Mouse (Mus musculus) limb, embryonic 13.5 days (tissue): ENCODE results near the gene Tnfsfm13. TPM values are rescaled to one million over a fixed set of nuclear protein-coding genes. Genes with fewer than 3 reads are reported as not detected.
"Not testable (repeated sequence)": the region's sequence is repeated elsewhere in the genome, so short reads cannot be mapped to it uniquely, and the experiment has no call there.

Experiments used
- ATAC-seq: fragments of 200-750 bp; cut with Nextera tagmentation; 2 replicates; pipeline ENCODE4 v1.8.0; 2017; ENCODE audit warnings: low read depth, moderate number of reproducible peaks, moderate TSS enrichment; ENCODE audit not compliant: low FRiP score
- H3K27ac ChIP-seq: fragments of 300-500 bp; sonication (generic); 2 replicates; pipeline ENCODE4 v1.5.1; 2015; ENCODE audit warnings: inconsistent platforms, mild to moderate bottlenecking, moderate library complexity
- H3K27me3 ChIP-seq: fragments of 300-500 bp; sonication (generic); 2 replicates; pipeline ENCODE4 v1.6.1; 2015; ENCODE audit warnings: mild to moderate bottlenecking, inconsistent platforms
- H3K36me3 ChIP-seq: fragments of 300-500 bp; sonication (generic); 2 replicates; pipeline ENCODE4 v1.6.1; 2015; ENCODE audit warnings: inconsistent platforms, mild to moderate bottlenecking, moderate library complexity
- H3K4me1 ChIP-seq: fragments of 300-500 bp; sonication (generic); 2 replicates; pipeline ENCODE4 v1.6.1; 2015; ENCODE audit warnings: inconsistent platforms
- H3K4me2 ChIP-seq: fragments of 300-500 bp; sonication (generic); replicated peaks from 2 replicates; pipeline ENCODE4 v1.6.1; 2015; ENCODE audit warnings: inconsistent platforms, mild to moderate bottlenecking, moderate library complexity
- H3K4me3 ChIP-seq: fragments of 300-500 bp; sonication (generic); 2 replicates; pipeline ENCODE4 v1.5.1; 2015; ENCODE audit warnings: moderate library complexity, mild to moderate bottlenecking, inconsistent platforms
- H3K9ac ChIP-seq: fragments of 300-500 bp; sonication (generic); 2 replicates; pipeline ENCODE4 v1.6.1; 2015; ENCODE audit warnings: mild to moderate bottlenecking, inconsistent platforms
- H3K9me3 ChIP-seq: fragments of 300-500 bp; sonication (generic); 2 replicates; pipeline ENCODE4 v1.6.1; 2016; ENCODE audit warnings: inconsistent platforms
- WGBS: fragments of 180-500 bp; shearing (Covaris S2); methylation state at CpG from one replicate; pipeline ENCODE4 v1.1.7; 2015; 5-methylcytosine and 5-hydroxymethylcytosine counted together
- polyA plus RNA-seq: library from polyadenylated mRNA; unstranded; fragments of >200 nt; fragmentation: Nextera tagmentation; extraction: Ambion mirVana; gene quantifications from 2 replicates; pipeline ENCODE4 v1.2.1, GENCODE M21; 2015

Gene Tnfsfm13
- polyA plus RNA-seq = 3.7 and 4.4 TPM in 2 replicates

GRCm38 (mm10) chr11:69695361-69696181 is at the start of gene Tnfsfm13, which contains the start of gene Tnfsf12:
Gene Tnfsfm13 (minus strand): TSS chr11:69696098.
Gene Tnfsf12 (minus strand): TSS chr11:69695849.
- peak; percentile 77 for ATAC-seq

DNA sequence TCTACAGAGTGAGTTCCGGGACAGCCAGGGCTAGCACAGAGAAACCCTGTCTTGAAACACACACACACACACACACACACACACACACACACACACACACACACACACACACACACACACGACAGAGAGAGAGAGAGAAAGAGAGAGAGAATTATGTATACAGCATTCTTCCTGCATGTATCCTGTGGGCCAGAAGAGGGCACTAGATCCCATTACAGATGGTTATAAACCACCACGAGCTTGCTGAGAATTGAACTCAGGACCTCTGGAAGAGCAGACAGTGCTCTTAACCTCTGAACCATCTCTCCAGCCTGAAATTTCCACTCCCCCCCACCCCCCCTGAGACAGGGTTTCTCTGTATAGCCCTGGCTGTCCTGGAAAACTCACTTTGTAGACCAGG is 35.5 kb upstream of the Tnfsfm13 start:
- H3K27me3 ChIP-seq, H3K27ac ChIP-seq, H3K9ac ChIP-seq, H3K4me2 ChIP-seq, H3K4me3 ChIP-seq, ATAC-seq, H3K9me3 ChIP-seq, H3K4me1 ChIP-seq: not testable (repeated sequence)
- H3K36me3 ChIP-seq = peaks cover 36% of the 10 kb centered on the region
- 76% methylated on average over 2 of the region's 3 CpGs for WGBS

More at GRCm38 (mm10) chr11:69695361-69696181, at the start of gene Tnfsfm13, which contains the start of gene Tnfsf12:
- WGBS = under 1% methylated on average over 32 of the region's 41 CpGs
- Histone ChIP-seq H3K4me2 (peak within 1 kb of the TSS; percentile 91), H3K4me1 (peaks cover 15% of the 10 kb centered on the region), H3K4me3 (peak within 1 kb of the TSS; percentile 57), H3K27ac (peak within 1 kb of the TSS; percentile 81), H3K9ac (peak within 1 kb of the TSS; percentile 79), H3K9me3 (no peaks in the 10 kb centered on the region), H3K27me3 (no peaks in the 10 kb centered on the region), H3K36me3 (no peaks in the 10 kb centered on the region)

GRCm38 (mm10) chr11:69729063-69729462 is 33.2 kb upstream of the Tnfsfm13 start:
- Histone ChIP-seq H3K27ac (no peak overlapping the region), H3K4me1 (no peaks in the 10 kb centered on the region), H3K9me3 (no peaks in the 10 kb centered on the region), H3K4me2 (no peak overlapping the region), H3K9ac (no peak overlapping the region), H3K4me3 (no peak overlapping the region), H3K27me3 (no peaks in the 10 kb centered on the region), H3K36me3 (peaks cover 13% of the 10 kb centered on the region)
- no peak for ATAC-seq
- WGBS = 25% methylated on average over 3 of the region's 3 CpGs

- Histone ChIP-seq H3K4me1 (no peaks in the 10 kb centered on the region), H3K27me3 (no peaks in the 10 kb centered on the region), H3K9me3 (no peaks in the 10 kb centered on the region), H3K36me3 (no peaks in the 10 kb centered on the region), H3K4me3 (no peak overlapping the region), H3K9ac (no peak overlapping the region), H3K4me2 (no peak overlapping the region), H3K27ac (no peak overlapping the region)
- ATAC-seq = no peak
- WGBS = 40% methylated on average over 5 of the region's 5 CpGs
Measured at GRCm38 (mm10) chr11:69725951-69726350, 30.1 kb upstream of the Tnfsfm13 start.

GRCm38 (mm10) chr11:69723074-69723473 is 27.2 kb upstream of the Tnfsfm13 start:
- Histone ChIP-seq H3K9me3 (no peaks in the 10 kb centered on the region), H3K4me2 (no peak overlapping the region), H3K9ac (no peak overlapping the region), H3K4me3 (no peak overlapping the region), H3K27ac (no peak overlapping the region), H3K27me3 (no peaks in the 10 kb centered on the region), H3K4me1 (0 out of 2 replicates have a peak, but pooled peaks cover 4% of the 10 kb centered on the region), H3K36me3 (no peaks in the 10 kb centered on the region)
- 43% methylated on average over 2 of the region's 2 CpGs for WGBS
- ATAC-seq = no peak

- H3K9me3 ChIP-seq = no peaks in the 10 kb centered on the region
- H3K27ac ChIP-seq = no peak overlapping the region
- WGBS = 67% methylated on average over 6 of the region's 6 CpGs
- H3K27me3 ChIP-seq = no peaks in the 10 kb centered on the region
- ATAC-seq = no peak
- H3K4me3 ChIP-seq = no peak overlapping the region
- peaks cover 9% of the 10 kb centered on the region for H3K4me1 ChIP-seq
- H3K4me2 ChIP-seq = no peak overlapping the region
- H3K36me3 ChIP-seq = no peaks in the 10 kb centered on the region
- no peak overlapping the region for H3K9ac ChIP-seq
Measured at GRCm38 (mm10) chr11:69720852-69721251, 25.0 kb upstream of the Tnfsfm13 start.

- Histone ChIP-seq H3K27ac (no peak overlapping the region), H3K27me3 (no peaks in the 10 kb centered on the region), H3K4me2 (no peak overlapping the region), H3K36me3 (no peaks in the 10 kb centered on the region), H3K9me3 (no peaks in the 10 kb centered on the region), H3K4me1 (peaks cover 17% of the 10 kb centered on the region), H3K4me3 (no peak overlapping the region), H3K9ac (no peak overlapping the region)
- no peak for ATAC-seq
- WGBS = 74% methylated on average over 6 of the region's 6 CpGs
Measured at GRCm38 (mm10) chr11:69719423-69719822, 23.5 kb upstream of the Tnfsfm13 start.

DNA sequence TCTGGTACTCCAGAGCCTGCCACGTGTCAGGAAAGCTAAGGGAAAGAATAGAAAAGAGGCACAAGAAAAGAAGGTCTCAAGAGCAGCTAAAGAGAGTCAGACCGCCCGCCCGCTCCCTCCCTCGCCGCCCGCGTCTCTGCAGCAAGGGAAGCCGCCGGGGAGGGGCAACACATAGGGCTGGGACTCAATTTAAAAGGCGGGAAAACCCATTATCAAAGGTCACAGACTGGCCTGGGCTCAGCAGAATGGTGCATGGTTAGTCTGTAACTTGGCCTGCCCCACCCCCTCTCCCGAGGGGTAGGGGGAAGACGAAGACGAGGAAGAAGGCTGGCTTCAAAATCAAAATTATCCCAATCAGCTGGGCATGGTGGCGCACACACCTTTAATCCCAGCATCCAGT is 22.8 kb upstream of the Tnfsfm13 start:
- no peak for ATAC-seq
- no peak overlapping the region for H3K4me2 ChIP-seq

DNA sequence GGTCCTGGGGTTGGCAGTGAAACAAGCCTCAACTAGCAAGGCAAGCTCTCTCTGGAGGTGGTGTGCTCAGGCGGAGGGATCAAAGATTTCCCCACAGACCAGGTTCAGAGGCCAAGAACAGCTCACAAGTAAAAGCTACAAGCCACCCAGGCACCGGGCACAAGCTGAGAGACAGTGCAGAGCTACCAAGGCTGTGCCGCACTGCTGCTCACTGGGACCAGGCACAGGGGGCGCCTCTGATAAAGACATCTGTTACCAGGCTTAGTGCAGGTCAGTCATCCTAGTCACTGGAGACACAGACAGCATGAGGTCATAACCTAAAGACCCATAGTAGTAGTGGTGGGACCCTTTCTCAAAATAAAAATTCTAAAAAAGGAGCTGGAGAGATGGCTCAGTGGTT is 21.1 kb upstream of the Tnfsfm13 start:
- peaks cover 17% of the 10 kb centered on the region for H3K4me1 ChIP-seq
- no peaks in the 10 kb centered on the region for H3K36me3 ChIP-seq
- H3K27ac ChIP-seq = no peak overlapping the region
- no peaks in the 10 kb centered on the region for H3K9me3 ChIP-seq
- no peak overlapping the region for H3K4me3 ChIP-seq
- H3K9ac ChIP-seq = no peak overlapping the region
- ATAC-seq = no peak
- no peaks in the 10 kb centered on the region for H3K27me3 ChIP-seq
- H3K4me2 ChIP-seq = no peak overlapping the region
- WGBS = 77% methylated on average over 4 of the region's 4 CpGs

More for the DNA sequence above, 22.8 kb upstream of the Tnfsfm13 start:
- no peaks in the 10 kb centered on the region for H3K9me3 ChIP-seq
- 30% methylated on average over 15 of the region's 15 CpGs for WGBS
- H3K36me3 ChIP-seq = no peaks in the 10 kb centered on the region
- H3K9ac ChIP-seq = no peak overlapping the region
- no peak overlapping the region for H3K27ac ChIP-seq
- H3K27me3 ChIP-seq = no peaks in the 10 kb centered on the region
- H3K4me3 ChIP-seq = no peak overlapping the region
- H3K4me1 ChIP-seq = peaks cover 17% of the 10 kb centered on the region

DNA sequence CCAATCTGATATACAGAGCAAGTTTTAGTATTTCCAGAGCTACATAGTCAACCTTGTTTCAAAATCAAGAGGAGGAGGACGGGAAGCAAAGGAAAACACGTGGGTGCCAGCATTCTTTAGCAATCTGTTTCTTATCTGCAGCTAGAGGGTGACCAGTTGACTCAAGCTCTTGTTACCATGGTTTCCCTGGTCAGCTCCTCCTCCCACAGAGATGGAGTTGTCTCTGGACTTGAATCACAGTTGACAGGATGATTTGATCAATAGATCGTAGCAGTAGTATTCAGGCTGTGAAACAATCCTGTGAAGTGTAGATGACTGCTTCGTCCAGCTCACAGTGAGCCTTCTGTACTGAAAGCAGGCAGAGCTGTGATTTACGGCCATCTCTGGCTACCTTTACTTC is 20.0 kb upstream of the Tnfsfm13 start:
- H3K9me3 ChIP-seq = no peaks in the 10 kb centered on the region
- H3K36me3 ChIP-seq = no peaks in the 10 kb centered on the region
- peak overlapping the region; percentile 39; the same call in 1 of the 2 replicates for H3K27ac ChIP-seq
- 14% methylated on average over 5 of the region's 5 CpGs for WGBS
- peaks cover 17% of the 10 kb centered on the region for H3K4me1 ChIP-seq
- H3K27me3 ChIP-seq = no peaks in the 10 kb centered on the region
- no peak for ATAC-seq
- peak overlapping the region; percentile 4; the same call in 1 of the 2 replicates for H3K4me2 ChIP-seq
- no peak overlapping the region for H3K9ac ChIP-seq
- no peak overlapping the region for H3K4me3 ChIP-seq

DNA sequence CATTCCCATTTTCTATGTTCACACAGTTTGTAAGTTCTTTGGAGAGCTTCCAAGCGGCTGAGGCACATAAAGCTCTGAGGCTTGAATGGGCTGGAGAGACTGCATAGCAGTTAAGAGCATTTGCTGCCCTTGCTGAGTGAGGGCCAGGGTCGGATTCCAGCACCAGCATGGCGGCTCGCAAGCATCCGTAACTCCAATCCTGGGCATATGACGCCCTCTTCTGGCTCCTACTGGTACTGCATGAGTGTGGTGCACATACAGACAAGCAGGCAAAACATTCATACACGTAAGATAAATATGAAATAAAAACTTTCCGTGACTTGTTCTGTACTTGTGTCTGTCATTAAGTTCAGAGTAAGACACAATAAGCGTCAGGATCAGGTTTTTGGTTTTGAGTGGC is 19.6 kb upstream of the Tnfsfm13 start:
- Histone ChIP-seq H3K4me3 (no peak overlapping the region), H3K4me1 (peaks cover 17% of the 10 kb centered on the region), H3K27ac (peak overlapping the region; percentile 39), H3K9me3 (no peaks in the 10 kb centered on the region), H3K9ac (no peak overlapping the region), H3K4me2 (peak overlapping the region; percentile 4; the same call in 1 of the 2 replicates), H3K27me3 (no peaks in the 10 kb centered on the region), H3K36me3 (no peaks in the 10 kb centered on the region)
- ATAC-seq = no peak
- 56% methylated on average over 9 of the region's 9 CpGs for whole genome bisulfite sequencing

- WGBS = 45% methylated on average over 18 of the region's 18 CpGs
Measured at GRCm38 (mm10) chr11:69714636-69715329, 18.9 kb upstream of the Tnfsfm13 start.

More at GRCm38 (mm10) chr11:69714636-69715329, 18.9 kb upstream of the Tnfsfm13 start:
- no peak overlapping the region; the same call in 1 of the 2 replicates for H3K27ac ChIP-seq
- no peak for ATAC-seq
- no peaks in the 10 kb centered on the region for H3K27me3 ChIP-seq
- no peak overlapping the region for H3K4me3 ChIP-seq
- peak overlapping the region; percentile 25; the same call in 1 of the 2 replicates for H3K4me2 ChIP-seq
- no peaks in the 10 kb centered on the region for H3K9me3 ChIP-seq
- peaks cover 19% of the 10 kb centered on the region for H3K4me1 ChIP-seq
- H3K36me3 ChIP-seq = no peaks in the 10 kb centered on the region
- no peak overlapping the region for H3K9ac ChIP-seq
